Mouse (Mus musculus) cerebellum, adult 2 months (tissue): ENCODE results near the gene Mctp1. TPM values are rescaled to one million over a fixed set of nuclear protein-coding genes. Genes with fewer than 3 reads are reported as not detected.
A peak's percentile ranks its signal among the peaks of the same experiment; 100 is the strongest.
"Not testable (repeated sequence)": the region's sequence is repeated elsewhere in the genome, so short reads cannot be mapped to it uniquely, and the experiment has no call there.

Source experiments
- DNase-seq, 2 experiments: peaks; one replicate each; pipeline ENCODE4 v3.0.0; 2021
- H3K27ac ChIP-seq: fragments of 200-500 bp; 2 replicates; pipeline ENCODE4 v1.5.1; 2012; ENCODE audit warnings: low read length, control low read depth, inconsistent platforms; ENCODE audit not compliant: insufficient read depth
- H3K27me3 ChIP-seq: fragments of 200-500 bp; 2 replicates; pipeline ENCODE4 v1.6.1; 2012; ENCODE audit warnings: inconsistent platforms, mild to moderate bottlenecking, low read length, moderate library complexity; ENCODE audit not compliant: control insufficient read depth, insufficient read depth
- H3K4me1 ChIP-seq: fragments of 200-500 bp; 2 replicates; pipeline ENCODE4 v1.6.1; 2011; ENCODE audit warnings: low read length; ENCODE audit not compliant: control insufficient read depth, insufficient read depth
- H3K4me3 ChIP-seq: fragments of 200-500 bp; replicated peaks from 2 replicates; pipeline ENCODE3; 2011; ENCODE audit warnings: mild to moderate bottlenecking, low read depth, low read length, control low read depth; ENCODE audit not compliant: insufficient read depth
- CTCF ChIP-seq: fragments of 200-500 bp; IDR thresholded peaks from 2 replicates; pipeline ENCODE4 v1.5.1; 2011; ENCODE audit warnings: low read depth, mild to moderate bottlenecking, control low read depth, low read length, moderate library complexity, borderline replicate concordance; ENCODE audit not compliant: insufficient read depth
- POLR2A ChIP-seq: fragments of 200-500 bp; IDR thresholded peaks from 2 replicates; pipeline ENCODE4 v1.6.1; 2011; ENCODE audit warnings: low read length, control low read depth, borderline replicate concordance; ENCODE audit not compliant: insufficient read depth
- WGBS: fragments of 180-500 bp; shearing (Covaris S2); methylation state at CpG from one replicate; pipeline ENCODE4 v1.1.7; 2018; 5-methylcytosine and 5-hydroxymethylcytosine counted together
- polyA plus RNA-seq: library from polyadenylated mRNA; depleted of rRNA; stranded (reverse); fragments of >200 nt; gene quantifications from 2 replicates; pipeline ENCODE4 v1.2.3, GENCODE M21; 2012; rRNA removed

The Mctp1 gene
- 25.8 and 29.2 TPM in 2 replicates for polyA plus RNA-seq

DNA sequence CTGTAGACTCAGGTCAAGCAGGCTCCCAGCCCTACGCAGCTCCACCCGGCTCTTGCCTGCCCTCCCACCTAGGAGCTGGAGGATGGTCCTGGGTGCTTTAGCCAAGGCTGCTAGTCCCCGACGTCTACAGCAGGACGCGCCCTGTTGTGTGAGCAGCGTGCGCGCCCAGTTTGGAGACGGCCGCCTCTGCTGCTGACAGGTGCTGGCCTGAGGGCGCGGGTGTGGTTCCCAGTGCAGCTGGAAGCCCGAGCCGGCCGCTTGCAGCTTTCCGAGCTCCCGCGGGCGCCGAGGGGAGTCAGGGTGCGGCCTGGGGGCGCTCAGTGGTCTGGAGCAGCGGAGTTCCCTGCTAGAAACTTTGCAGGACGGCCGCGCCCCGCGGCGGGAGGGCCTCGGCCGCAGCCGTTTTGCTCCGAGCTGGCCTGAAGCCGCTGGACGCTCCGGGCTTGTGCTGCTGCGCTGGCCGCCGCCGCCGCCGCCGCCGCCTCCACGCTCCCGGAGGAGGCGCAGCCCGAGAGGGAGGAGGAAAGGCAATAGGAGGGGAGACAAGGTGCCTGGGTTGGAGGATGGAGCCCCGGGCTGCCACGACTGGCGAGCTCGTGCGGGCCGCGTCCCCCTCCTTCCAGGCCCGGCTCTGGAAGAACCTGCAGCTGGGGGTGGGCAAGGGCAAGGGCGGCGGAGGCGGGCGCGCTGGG lies at the start of gene Mctp1:
Gene Mctp1 (plus strand): TSS at position 564 of the 692 bp plus-strand sequence.
- TF ChIP-seq CTCF, result no peak
- peak; percentile 25; the same call in 1 of the 2 replicates for TF ChIP-seq POLR2A
- WGBS, result under 1% methylated on average over 52 of the region's 62 CpGs
- peak within 1 kb of the TSS; percentile 90 for H3K27ac ChIP-seq

GRCm38 (mm10) chr13:76345941-76346340 lies 38.4 kb upstream of the Mctp1 start:
- not testable (repeated sequence) for H3K4me3 ChIP-seq, H3K27ac ChIP-seq, H3K4me1 ChIP-seq, H3K27me3 ChIP-seq
- peak; percentile 22 to 44 for DNase-seq
- 71% methylated on average over 21 of the region's 21 CpGs for WGBS

More for the DNA sequence above, at the start of gene Mctp1:
- 0 out of 2 replicates have a peak, but pooled peaks cover 2% of the 10 kb centered on the region for H3K4me1 ChIP-seq
- H3K4me3 ChIP-seq, result peak within 1 kb of the TSS; percentile 59
- H3K27me3 ChIP-seq, result no peaks in the 10 kb centered on the region
- DNase-seq, result peak; percentile 78 to 84

GRCm38 (mm10) chr13:76358720-76359119 lies 25.6 kb upstream of the Mctp1 start:
- Histone ChIP-seq H3K4me3 (no peak overlapping the region), H3K27ac (no peak overlapping the region), H3K4me1 (no peaks in the 10 kb centered on the region), H3K27me3 (no peaks in the 10 kb centered on the region)
- peak in 1 of 2 experiments; percentile 18 for DNase-seq
- no peak for TF ChIP-seq CTCF
- no peak for TF ChIP-seq POLR2A

GRCm38 (mm10) chr13:76384664-76385435 lies 515 bp downstream of the Mctp1 start:
- 0 out of 2 replicates have a peak, but pooled peaks cover 2% of the 10 kb centered on the region for H3K4me1 ChIP-seq
- DNase-seq, result peak; percentile 83 to 86
- WGBS, result under 1% methylated on average over 56 of the region's 58 CpGs
- peak overlapping the region; percentile 90 for H3K27ac ChIP-seq
- peak; percentile 38; the same call in 1 of the 2 replicates for TF ChIP-seq POLR2A
- TF ChIP-seq CTCF, result peak; percentile 58
- no peaks in the 10 kb centered on the region for H3K27me3 ChIP-seq
- peak overlapping the region; percentile 59 for H3K4me3 ChIP-seq

DNA sequence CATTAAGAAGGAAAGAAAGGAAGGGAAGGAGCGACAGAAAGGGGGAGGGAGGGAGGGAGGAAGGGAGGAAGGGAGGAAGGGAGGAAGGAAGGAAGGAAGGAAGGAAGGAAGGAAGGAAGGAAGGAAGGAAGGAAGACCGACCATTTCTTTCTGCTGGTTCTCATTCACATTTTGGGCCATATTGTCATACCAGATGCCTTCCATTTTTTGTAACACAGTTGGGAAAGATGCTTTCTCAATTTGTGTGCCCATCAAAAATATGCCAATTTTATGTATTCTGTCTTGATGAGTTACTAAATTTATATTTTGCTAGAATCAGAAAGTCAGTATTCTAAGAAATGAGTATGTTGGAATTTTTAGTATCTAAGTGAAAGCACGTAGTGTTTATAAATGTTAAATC lies 4.3 kb downstream of the Mctp1 start:
- no peak for TF ChIP-seq POLR2A
- TF ChIP-seq CTCF, result no peak
- no peaks in the 10 kb centered on the region for H3K27me3 ChIP-seq
- no peak overlapping the region for H3K27ac ChIP-seq
- H3K4me3 ChIP-seq, result no peak overlapping the region
- peaks cover 2% of the 10 kb centered on the region; the same call in 1 of the 2 replicates for H3K4me1 ChIP-seq
- 47% methylated on average over 3 of the region's 3 CpGs for WGBS
- DNase-seq, result no peak

GRCm38 (mm10) chr13:76391920-76392319 lies 7.6 kb downstream of the Mctp1 start:
- TF ChIP-seq CTCF (no peak), POLR2A (no peak)

GRCm38 (mm10) chr13:76393106-76393505 lies 8.8 kb downstream of the Mctp1 start:
- no peak overlapping the region for H3K27ac ChIP-seq
- TF ChIP-seq CTCF (no peak), POLR2A (no peak)
- 87% methylated on average over 3 of the region's 3 CpGs for WGBS

More at GRCm38 (mm10) chr13:76391920-76392319, 7.6 kb downstream of the Mctp1 start:
- 58% methylated on average over 2 of the region's 2 CpGs for WGBS
- Histone ChIP-seq H3K4me3 (no peak overlapping the region), H3K27ac (no peak overlapping the region), H3K27me3 (no peaks in the 10 kb centered on the region), H3K4me1 (peaks cover 4% of the 10 kb centered on the region; the same call in 1 of the 2 replicates)
- DNase-seq, result no peak

DNA sequence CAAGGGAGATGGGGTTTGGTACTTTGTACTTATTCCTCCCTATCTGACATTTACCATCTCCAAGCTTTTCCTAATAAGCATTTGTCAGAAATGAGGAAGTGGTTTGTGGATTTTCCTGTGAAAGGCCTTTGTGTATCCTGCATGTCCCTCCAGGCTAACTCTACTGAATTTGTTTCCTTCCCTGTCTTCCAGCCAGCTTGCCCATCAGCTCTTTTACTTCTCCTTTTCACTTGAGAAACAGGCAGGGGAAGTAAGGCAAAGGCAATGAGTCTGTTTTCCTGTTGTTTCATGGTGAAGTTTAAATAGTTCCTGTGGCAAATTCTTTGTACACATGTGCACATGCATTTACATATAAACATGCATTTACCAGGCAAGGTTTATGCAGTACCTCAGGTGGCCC lies 11.6 kb downstream of the Mctp1 start:
- Histone ChIP-seq H3K27ac (no peak overlapping the region), H3K27me3 (no peaks in the 10 kb centered on the region), H3K4me1 (peaks cover 2% of the 10 kb centered on the region; the same call in 1 of the 2 replicates), H3K4me3 (no peak overlapping the region)
- TF ChIP-seq POLR2A, result no peak
- no peak for TF ChIP-seq CTCF
- DNase-seq, result no peak

More at GRCm38 (mm10) chr13:76393106-76393505, 8.8 kb downstream of the Mctp1 start:
- no peak overlapping the region for H3K4me3 ChIP-seq
- peaks cover 4% of the 10 kb centered on the region; the same call in 1 of the 2 replicates for H3K4me1 ChIP-seq
- DNase-seq, result no peak
- no peaks in the 10 kb centered on the region for H3K27me3 ChIP-seq
